Mouse (Mus musculus) layer of hippocampus, postnatal 10 days (tissue): ENCODE measurements around the gene Sgcb. TPM values are rescaled to one million over a fixed set of nuclear protein-coding genes. Genes with fewer than 3 reads are reported as not detected.

Experiments
- DNase-seq, 2 experiments: peaks; one replicate each; pipeline ENCODE4 v3.0.0; 2021; ENCODE audit warnings: low spot score in 2 of 2
- long read RNA-seq: library from polyadenylated mRNA; stranded (forward); transcript quantifications from one replicate; pipeline ENCODE4 v2.0.0, GENCODE M21; 2023
- total RNA-seq, 2 experiments: library from RNA; stranded (reverse); gene quantifications; 2 replicates each; pipeline ENCODE4 v1.2.3; 2021

Gene Sgcb
- 10 to 100 TPM; 63.2 to 66.0 TPM for total RNA-seq
- long read RNA-seq, transcript Sgcb-201 (6 exons, 3,786 nt), result major isoform, 69 of 98 reads
- long read RNA-seq, partial matches to known transcripts, result 20 of 98 reads
- long read RNA-seq, other reads (novel, unspliced or antisense), result 9 of 98 reads

DNA sequence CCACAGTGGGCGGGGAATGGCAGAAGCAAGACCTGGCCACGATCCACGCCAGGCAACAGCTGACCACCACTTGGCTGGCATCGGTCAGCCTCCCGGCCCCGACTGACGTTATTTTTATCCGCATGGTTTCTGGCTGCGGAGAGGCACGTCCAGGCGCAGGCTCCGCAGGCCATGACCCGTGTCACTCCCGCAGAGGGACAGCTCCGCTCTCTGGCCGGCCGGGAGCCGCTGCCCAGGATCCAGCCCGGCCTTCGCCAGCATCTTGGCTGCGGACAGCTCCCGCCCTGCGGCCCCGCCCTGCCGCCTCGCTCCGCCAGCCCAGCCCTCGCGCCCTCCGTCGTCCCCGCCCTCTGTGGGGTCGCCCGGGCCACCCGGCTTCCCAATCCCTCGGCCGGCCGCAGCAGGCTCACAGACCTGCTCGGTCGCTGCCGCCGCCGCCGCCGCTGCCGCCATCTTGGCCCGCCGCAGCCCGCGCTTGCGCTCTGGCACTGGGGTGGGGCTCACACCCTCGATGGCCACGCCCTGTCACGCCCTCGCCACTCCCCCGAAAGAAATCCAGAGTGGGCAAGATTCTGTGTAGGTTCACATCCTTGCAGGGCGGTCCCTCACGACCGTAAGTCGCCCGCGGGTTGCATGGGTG is at the start of gene Sgcb:
Gene Sgcb, minus strand, starts transcription at position 530 of the 640 bp plus-strand sequence.
- DNase-seq, result peak; percentile 78 to 88

- DNase-seq, result no peak
Measured at GRCm38 (mm10) chr5:73694254-73695015, 46.8 kb upstream of the Sgcb start.

GRCm38 (mm10) chr5:73693778-73694177 is 46.2 kb upstream of the Sgcb start:
- no peak for DNase-seq

- no peak for DNase-seq
Measured at GRCm38 (mm10) chr5:73691723-73692520, 44.3 kb upstream of the Sgcb start.

GRCm38 (mm10) chr5:73690146-73690545 is 42.6 kb upstream of the Sgcb start:
- DNase-seq, result no peak

- no peak for DNase-seq
Measured at GRCm38 (mm10) chr5:73688576-73688975, 41.0 kb upstream of the Sgcb start.

GRCm38 (mm10) chr5:73686149-73686548 is 38.6 kb upstream of the Sgcb start:
- peak; percentile 15 to 41 for DNase-seq

- DNase-seq, result no peak
Measured at GRCm38 (mm10) chr5:73683706-73684409, 36.3 kb upstream of the Sgcb start.

GRCm38 (mm10) chr5:73683221-73683620 is 35.6 kb upstream of the Sgcb start:
- DNase-seq, result no peak

DNA sequence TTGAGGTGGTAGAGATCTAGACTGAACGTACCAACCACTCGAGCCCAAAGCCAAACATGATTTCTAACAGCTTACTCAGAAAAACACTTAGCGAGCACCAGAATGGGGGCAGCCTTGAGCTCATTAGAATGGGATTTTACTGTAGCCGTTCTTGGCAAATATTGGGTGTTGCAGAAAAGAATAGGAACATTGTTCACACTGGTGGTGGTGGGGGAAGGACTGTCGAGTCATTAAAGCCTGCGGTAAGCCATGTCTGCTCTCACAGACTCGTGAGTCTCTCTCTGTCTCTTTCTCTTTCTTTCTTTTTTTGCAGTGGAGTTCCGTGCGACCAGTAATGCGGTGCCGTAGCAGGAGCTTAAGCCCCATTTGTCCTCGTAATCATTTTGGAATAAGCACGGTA is 29.0 kb upstream of the Sgcb start:
- DNase-seq, result peak; percentile 14 to 32

DNA sequence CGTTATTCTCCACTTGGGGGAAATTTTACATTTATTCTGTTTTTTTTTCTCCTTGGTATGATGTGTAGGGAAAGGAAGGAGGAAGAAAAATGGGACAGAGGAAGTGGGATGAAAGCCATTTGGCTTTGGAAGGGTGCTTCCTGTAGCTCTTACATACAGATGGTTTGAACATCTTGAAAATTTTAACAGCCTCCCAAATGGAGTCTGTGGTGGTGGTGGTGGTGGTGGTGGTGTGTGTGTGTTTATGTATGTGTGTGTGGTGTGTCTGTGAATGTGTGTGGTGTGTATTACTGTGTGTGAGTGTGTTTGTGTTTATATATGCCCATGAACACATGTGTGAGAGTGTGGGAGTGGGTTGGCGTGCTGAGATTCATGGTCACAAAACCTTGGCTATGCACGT is 28.0 kb upstream of the Sgcb start:
- DNase-seq, result no peak

DNA sequence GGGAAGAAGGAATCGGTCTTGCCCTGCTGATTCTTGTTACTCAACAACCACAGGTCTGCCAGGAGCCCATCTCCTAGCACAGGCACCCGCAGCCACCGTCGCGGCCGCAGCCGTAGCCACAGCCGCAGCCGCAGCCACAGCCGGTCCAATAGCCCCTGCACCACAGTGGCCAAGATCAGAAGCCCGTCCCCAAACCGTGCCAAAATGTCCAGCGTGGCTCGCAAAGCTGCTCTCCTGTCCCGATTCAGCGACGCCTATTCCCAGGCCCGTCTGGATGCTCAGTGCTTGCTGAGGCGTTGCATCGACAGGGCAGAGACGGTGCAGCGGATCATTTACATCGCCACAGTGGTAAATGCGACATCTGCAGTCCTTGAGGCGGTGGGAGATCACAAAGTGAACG is 21.8 kb upstream of the Sgcb start:
- DNase-seq, result no peak

DNA sequence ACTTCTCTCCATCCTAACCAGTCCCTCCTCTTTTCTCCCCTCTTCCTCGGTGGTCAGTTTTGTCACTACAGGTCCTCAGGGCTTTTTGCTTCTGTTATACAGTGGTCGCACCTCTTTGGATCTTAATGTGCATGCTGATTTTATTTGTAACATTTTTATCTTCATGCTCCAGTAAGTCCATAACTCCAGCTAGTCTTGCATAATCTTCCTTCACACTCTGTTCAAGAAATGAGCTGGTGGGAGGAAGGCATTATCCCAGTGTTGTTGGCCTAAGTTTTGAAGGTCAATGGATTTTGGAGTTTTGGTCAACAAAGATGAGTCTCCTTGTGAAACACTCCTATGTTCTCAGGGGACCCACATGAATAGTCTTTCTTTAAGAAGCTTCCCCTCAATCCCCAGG is 20.3 kb upstream of the Sgcb start:
- no peak for DNase-seq

- DNase-seq, result no peak
Measured at GRCm38 (mm10) chr5:73666695-73667094, 19.1 kb upstream of the Sgcb start.

GRCm38 (mm10) chr5:73651855-73652201 is 4.2 kb upstream of the Sgcb start:
- no peak for DNase-seq

DNA sequence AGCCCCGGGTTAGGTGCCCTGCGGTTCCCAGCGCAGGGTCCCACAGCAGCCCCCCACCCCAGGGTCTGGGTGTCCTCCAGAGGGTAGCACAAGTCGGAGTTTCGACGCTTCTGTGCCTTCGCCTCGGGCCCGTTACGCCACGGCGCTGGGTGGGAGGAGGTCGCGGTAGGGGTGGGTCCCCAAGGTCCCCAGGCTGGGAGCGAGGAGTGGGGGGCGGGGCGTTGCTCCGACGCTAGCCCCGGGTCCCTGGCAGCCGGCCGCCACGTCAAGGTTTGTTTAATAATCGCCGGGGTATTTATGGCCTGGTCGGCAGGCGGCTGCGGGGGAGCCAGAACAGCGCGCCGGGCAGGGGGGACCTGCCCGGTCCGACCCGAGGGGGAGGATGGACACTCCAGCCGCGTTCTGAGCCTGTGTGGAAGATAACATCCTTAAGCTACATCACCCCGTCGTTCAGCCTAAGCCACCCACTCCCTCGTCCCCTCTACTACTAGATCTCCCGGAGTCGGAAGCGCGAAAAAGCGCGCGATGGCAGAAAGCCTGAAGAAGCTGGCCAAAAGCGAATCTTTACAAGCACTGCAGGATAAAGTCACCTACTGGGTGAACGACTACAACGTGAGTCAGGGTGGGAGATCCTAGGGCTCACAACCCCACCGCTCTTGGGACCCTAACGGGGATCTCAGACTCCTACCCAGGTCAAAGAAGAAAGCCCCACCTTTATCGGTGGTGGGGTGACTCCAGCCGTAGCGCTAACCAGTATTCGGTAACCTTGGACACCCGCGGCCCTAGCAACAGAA is 3.7 kb upstream of the Sgcb start, which contains the start of gene Spata18:
Gene Spata18, plus strand, starts transcription at position 319 of the 794 bp plus-strand sequence.
- peak in 1 of 2 experiments; percentile 20 for DNase-seq

DNA sequence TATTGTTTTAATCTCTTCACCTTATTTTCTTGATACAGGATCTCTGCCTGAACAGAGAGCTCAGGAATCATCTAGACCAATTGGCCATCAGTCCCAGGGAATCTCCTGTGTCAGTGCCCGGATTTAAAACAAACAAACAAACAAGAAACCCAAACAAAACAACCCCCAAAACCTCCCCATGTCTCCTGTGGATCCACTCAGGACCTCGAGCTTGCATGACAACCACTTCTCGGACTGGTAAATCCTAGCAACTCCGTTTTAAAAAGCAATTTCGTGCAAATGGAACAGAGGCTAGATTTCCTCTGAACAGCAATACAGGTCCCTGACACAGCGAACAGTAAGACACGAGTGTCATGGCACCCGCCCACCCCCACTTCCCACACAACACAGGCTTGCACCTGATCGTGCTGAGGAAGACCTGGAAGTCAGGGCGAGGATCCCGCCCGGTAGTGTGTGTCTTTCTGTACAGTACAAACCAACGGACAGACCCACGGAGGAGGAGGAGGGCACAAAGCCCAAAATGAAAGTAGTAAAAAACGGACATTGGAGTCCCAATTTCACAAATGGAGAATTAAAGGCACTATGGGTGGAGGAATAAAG is 2.9 kb upstream of the Sgcb start:
- DNase-seq, result no peak

GRCm38 (mm10) chr5:73642091-73642490 is 5.5 kb downstream of the Sgcb start:
- peak; percentile 50 to 53 for DNase-seq

GRCm38 (mm10) chr5:73641058-73641457 is 6.5 kb downstream of the Sgcb start:
- DNase-seq, result no peak
